24 mouse cellular contexts compared by ENCODE assay signal in genomic region chr11:53016358-53017021, GRCm38 (mm10).
DNase-seq lines count a peak whose midpoint lies in the region; ATAC-seq lines count a peak whose summit lies in the region.
"Had no signal": no experiment of that assay in that cellular context is flagged by ENCODE, and none has a peak within 500 bp of the region (broad histone marks: within the 10 kb centered on the region; RNA-seq: fewer than 3 reads in every experiment).

No protein-coding gene starts in this region.

- no peaks in the 10 kb centered on the region for H3K27me3 ChIP-seq in lung, embryonic 15.5 days
- no peaks in the 10 kb centered on the region for H3K27me3 ChIP-seq in stomach, embryonic 16.5 days (ENCODE audit: control insufficient read depth, insufficient read depth, low read length)
- H3K27me3 ChIP-seq in hindbrain, embryonic 12.5 days: no peaks in the 10 kb centered on the region
- H3K27me3 ChIP-seq in hindbrain, embryonic 13.5 days: no peaks in the 10 kb centered on the region
- H3K27me3 ChIP-seq: embryonic facial prominence, embryonic 12.5 days; embryonic facial prominence, embryonic 15.5 days had no signal

- DNase-seq in lung, postnatal 25 days (ENCODE audit: low spot score): no peak
- DNase-seq in urinary bladder, postnatal 14 days (ENCODE audit: low spot score): peak; percentile 27
- no peak for DNase-seq in urinary bladder, postnatal 25 days (ENCODE audit: low spot score)
- DNase-seq: adrenal gland, postnatal 10 days; B cell, adult 2 months; cerebellum, adult 11 months; cerebellum, adult 2 months; cerebellum, adult 9-11 months; cerebellum, postnatal 25 days; forebrain, postnatal 0 days; gastrocnemius, adult 2 months; gastrocnemius, postnatal 14 days; heart, adult 11 months had no signal

- peaks cover 6% of the 10 kb centered on the region; the same call in 1 of the 2 replicates for H3K4me1 ChIP-seq in lung, embryonic 15.5 days
- H3K4me1 ChIP-seq in stomach, embryonic 16.5 days (ENCODE audit: control insufficient read depth, insufficient read depth, low read length): no peaks in the 10 kb centered on the region
- no peaks in the 10 kb centered on the region for H3K4me1 ChIP-seq in hindbrain, embryonic 12.5 days
- H3K4me1 ChIP-seq in hindbrain, embryonic 13.5 days (replicated peaks): no peaks in the 10 kb centered on the region
- H3K4me1 ChIP-seq: embryonic facial prominence, embryonic 12.5 days; embryonic facial prominence, embryonic 15.5 days had no signal

- ATAC-seq in lung, embryonic 15.5 days (ENCODE audit: borderline replicate concordance, extremely low read depth, low FRiP score, low TSS enrichment): 0 out of 2 replicates have a peak, but pooled peaks have one; percentile 21
- ATAC-seq in stomach, embryonic 16.5 days (ENCODE audit: insufficient read depth, low FRiP score): peak; percentile 81
- ATAC-seq in hindbrain, embryonic 12.5 days (ENCODE audit: low FRiP score): no peak
- ATAC-seq in hindbrain, embryonic 13.5 days (ENCODE audit: low FRiP score): no peak
- ATAC-seq: forebrain, embryonic 14.5 days; forebrain, postnatal 0 days; Patski had no signal

- H3K4me3 ChIP-seq in lung, embryonic 15.5 days: no peak overlapping the region
- no peak overlapping the region for H3K4me3 ChIP-seq in stomach, embryonic 16.5 days (replicated peaks; ENCODE audit: low read length)
- H3K4me3 ChIP-seq in hindbrain, embryonic 12.5 days: no peak overlapping the region
- H3K4me3 ChIP-seq in hindbrain, embryonic 13.5 days: no peak overlapping the region
- H3K4me3 ChIP-seq: embryonic facial prominence, embryonic 12.5 days; embryonic facial prominence, embryonic 15.5 days; gastrocnemius, adult 2 months had no signal

- WGBS in lung, embryonic 15.5 days: 52% methylated on average over 7 of the region's 7 CpGs
- WGBS in stomach, embryonic 16.5 days: 65% methylated on average over 7 of the region's 7 CpGs
- 84% methylated on average over 7 of the region's 7 CpGs for WGBS in hindbrain, embryonic 12.5 days
- 92% methylated on average over 7 of the region's 7 CpGs for WGBS in hindbrain, embryonic 13.5 days

- H3K27ac ChIP-seq in lung, embryonic 15.5 days: peak overlapping the region; percentile 20; the same call in 1 of the 2 replicates
- peak overlapping the region; percentile 60 for H3K27ac ChIP-seq in stomach, embryonic 16.5 days (ENCODE audit: low read length)
- no peak overlapping the region for H3K27ac ChIP-seq in hindbrain, embryonic 12.5 days
- no peak overlapping the region for H3K27ac ChIP-seq in hindbrain, embryonic 13.5 days
- H3K27ac ChIP-seq: embryonic facial prominence, embryonic 12.5 days; embryonic facial prominence, embryonic 15.5 days; gastrocnemius, adult 2 months; hindbrain, embryonic 14.5 days had no signal

- H3K9me3 ChIP-seq in lung, embryonic 15.5 days: no peaks in the 10 kb centered on the region
- H3K9me3 ChIP-seq in stomach, embryonic 16.5 days (replicated peaks; ENCODE audit: control insufficient read depth, low read length): no peaks in the 10 kb centered on the region
- H3K9me3 ChIP-seq in hindbrain, embryonic 12.5 days (replicated peaks): no peaks in the 10 kb centered on the region
- H3K9me3 ChIP-seq in hindbrain, embryonic 13.5 days: no peaks in the 10 kb centered on the region
- H3K9me3 ChIP-seq: embryonic facial prominence, embryonic 12.5 days; embryonic facial prominence, embryonic 15.5 days; G1E had no signal

- H3K4me2 ChIP-seq in lung, embryonic 15.5 days: no peak overlapping the region
- no peak overlapping the region for H3K4me2 ChIP-seq in stomach, embryonic 16.5 days (ENCODE audit: low read depth, low read length)
- H3K4me2 ChIP-seq in hindbrain, embryonic 12.5 days (replicated peaks): no peak overlapping the region
- H3K4me2 ChIP-seq in hindbrain, embryonic 13.5 days: no peak overlapping the region
- H3K4me2 ChIP-seq: embryonic facial prominence, embryonic 12.5 days; embryonic facial prominence, embryonic 15.5 days; heart, embryonic 11.5 days; hindbrain, embryonic 14.5 days had no signal

- H3K9ac ChIP-seq in lung, embryonic 15.5 days: no peak overlapping the region
- H3K9ac ChIP-seq in stomach, embryonic 16.5 days (ENCODE audit: low read length): no peak overlapping the region
- H3K9ac ChIP-seq in hindbrain, embryonic 12.5 days: no peak overlapping the region
- no peak overlapping the region for H3K9ac ChIP-seq in hindbrain, embryonic 13.5 days
- H3K9ac ChIP-seq: embryonic facial prominence, embryonic 12.5 days; embryonic facial prominence, embryonic 15.5 days; forebrain, postnatal 0 days; hindbrain, embryonic 14.5 days had no signal

- no peaks in the 10 kb centered on the region for H3K36me3 ChIP-seq in lung, embryonic 15.5 days
- no peaks in the 10 kb centered on the region for H3K36me3 ChIP-seq in stomach, embryonic 16.5 days (ENCODE audit: control insufficient read depth, insufficient read depth, low read length)
- no peaks in the 10 kb centered on the region for H3K36me3 ChIP-seq in hindbrain, embryonic 12.5 days
- no peaks in the 10 kb centered on the region for H3K36me3 ChIP-seq in hindbrain, embryonic 13.5 days
- H3K36me3 ChIP-seq: embryonic facial prominence, embryonic 12.5 days; embryonic facial prominence, embryonic 15.5 days; G1E had no signal

Comparison
In these comparisons a context has a peak if more than half of its experiments do, and no peak if none do; other contexts are left out.
1. ATAC-seq: peak in lung, embryonic 15.5 days (single experiment) and stomach, embryonic 16.5 days (single experiment); none in hindbrain, embryonic 12.5 days (single experiment) and hindbrain, embryonic 13.5 days (single experiment).
2. H3K27ac ChIP-seq: peak in lung, embryonic 15.5 days (single experiment) and stomach, embryonic 16.5 days (single experiment); none in hindbrain, embryonic 12.5 days (single experiment) and hindbrain, embryonic 13.5 days (single experiment).